Mouse (Mus musculus): Measurements from ENCODE around the gene Rptn. TPM values are rescaled to one million over a fixed set of nuclear protein-coding genes. Genes with fewer than 3 reads are reported as not detected.

Rptn gene
- total RNA-seq, 2 experiments from 2014 or later: 0.12 TPM; not detected in 1

- intact Hi-C loops (cut with DNase I): no loop called here
Measured at GRCm38 (mm10) chr3:93447138-93447841, 53.8 kb downstream of the Rptn start.

More at GRCm38 (mm10) chr3:93447138-93447841, 53.8 kb downstream of the Rptn start:
- DNase-seq: peak; percentile 39 to 52

Small RNA genes lying within 50 kb of the gene (microRNA-seq; reads per million reads assigned to microRNA genes)
- gene Gm22752 (0 reads per million in 2 experiments), gene Gm44353 (0 reads per million in 2 experiments)

Other genes starting within 250 kb of the Rptn start
- not detected for gene Crnn, start 248.9 kb upstream of the Rptn start, total RNA-seq (2021)
- gene Flg2, start 196.4 kb upstream of the Rptn start, total RNA-seq (2021): under 1 TPM in 1 of 2 experiments, not detected in 1; under 0.01 TPM
- under 1 TPM in 1 of 2 experiments, not detected in 1; 0.22 TPM for gene Flg, start 120.2 kb upstream of the Rptn start, total RNA-seq (2021)
- gene Hrnr, start 74.0 kb upstream of the Rptn start, total RNA-seq (2021): under 1 TPM in 1 of 2 experiments, not detected in 1; 0.05 TPM
- under 1 TPM; 0.05 to 0.07 TPM for gene Tchh, start 48.6 kb downstream of the Rptn start, total RNA-seq (2021)
- gene Tchhl1, start 75.1 kb downstream of the Rptn start, total RNA-seq (2021): not detected
- gene S100a11, start 126.8 kb downstream of the Rptn start, total RNA-seq (2021): 100 to 1,000 TPM; 111 to 124 TPM
- 100 to 1,000 TPM; 129 to 145 TPM for gene S100a10, start 161.4 kb downstream of the Rptn start, total RNA-seq (2021)

All from heart, postnatal 14 days (tissue).